Mouse (Mus musculus): Measurements from ENCODE around the gene Oscp1.

GRCm38 (mm10) chr4:126079266-126079665 lies 20.9 kb downstream of the Oscp1 start:
- TF ChIP-seq GATA1 (IDR thresholded peaks at IDR 0.05; ENCODE audit: borderline replicate concordance, low read length) (no peak), FLI1 (IDR thresholded peaks at IDR 0.05; ENCODE audit: low read length) (no peak)
